Mouse (Mus musculus) adrenal gland, adult (tissue): Measurements from ENCODE around the gene Wdr13.

Source experiments
- DNase-seq, 2 experiments: peaks; one replicate each; pipeline ENCODE4 v3.0.0; 2022 to 2023; ENCODE audit warnings: low spot score in 1 of 2; ENCODE audit not compliant: inconsistent age in 2 of 2

Wdr13 gene

GRCm38 (mm10) chrX:8132017-8132976 is at the start of gene Wdr13:
Wdr13 (minus strand) TSS chrX:8132892.
- DNase-seq = peak; percentile 93 to 96

- DNase-seq = no peak
Observed at GRCm38 (mm10) chrX:8179646-8180045, 47.0 kb upstream of the Wdr13 start.

GRCm38 (mm10) chrX:8178871-8179270 is 46.2 kb upstream of the Wdr13 start:
- no peak for DNase-seq

GRCm38 (mm10) chrX:8175504-8176385 is 43.1 kb upstream of the Wdr13 start, which contains the start of gene Tbc1d25:
Tbc1d25 (minus strand) TSS chrX:8176181.
- DNase-seq = peak; percentile 89 to 95

GRCm38 (mm10) chrX:8175169-8175503 is 42.4 kb upstream of the Wdr13 start:
- DNase-seq = no peak

GRCm38 (mm10) chrX:8167716-8168647 is 35.3 kb upstream of the Wdr13 start:
- no peak for DNase-seq

- DNase-seq = no peak
Observed at GRCm38 (mm10) chrX:8164471-8164870, 31.8 kb upstream of the Wdr13 start.

GRCm38 (mm10) chrX:8163076-8163475 is 30.4 kb upstream of the Wdr13 start:
- no peak for DNase-seq

- DNase-seq = peak; percentile 88 to 92
Observed at GRCm38 (mm10) chrX:8145153-8145991, 12.7 kb upstream of the Wdr13 start, which contains the start of gene Rbm3. Rbm3 (minus strand) TSS chrX:8145880.

- DNase-seq = peak in 1 of 2 experiments; percentile 39
Observed at GRCm38 (mm10) chrX:8143750-8144149, 11.1 kb upstream of the Wdr13 start.

- no peak for DNase-seq
Observed at GRCm38 (mm10) chrX:8142948-8143347, 10.3 kb upstream of the Wdr13 start.

- no peak for DNase-seq
Observed at GRCm38 (mm10) chrX:8141058-8141457, 8.4 kb upstream of the Wdr13 start.

GRCm38 (mm10) chrX:8140446-8140845 is 7.8 kb upstream of the Wdr13 start:
- no peak for DNase-seq

GRCm38 (mm10) chrX:8139480-8139879 is 6.8 kb upstream of the Wdr13 start:
- no peak for DNase-seq

- DNase-seq = peak in 1 of 2 experiments; percentile 44
Observed at GRCm38 (mm10) chrX:8135886-8136285, 3.2 kb upstream of the Wdr13 start.

GRCm38 (mm10) chrX:8131393-8131792 is 1.3 kb downstream of the Wdr13 start:
- DNase-seq = peak; percentile 38 to 52

- no peak for DNase-seq
Observed at GRCm38 (mm10) chrX:8125235-8125634, 7.5 kb downstream of the Wdr13 start.

GRCm38 (mm10) chrX:8123821-8124470 is 8.7 kb downstream of the Wdr13 start:
- no peak for DNase-seq

GRCm38 (mm10) chrX:8117264-8117663 is 15.4 kb downstream of the Wdr13 start:
- no peak for DNase-seq
